Mouse (Mus musculus): ENCODE results near the gene Pdgfc. TPM values are rescaled to one million over a fixed set of nuclear protein-coding genes. Genes with fewer than 3 reads are reported as not detected.

Gene Pdgfc
- total RNA-seq, 2 experiments from 2014 or later, result 19.8 to 21.3 TPM

GRCm38 (mm10) chr3:81149109-81149521, 112.9 kb downstream of the Pdgfc start:
- DNase-seq (ENCODE audit: low spot score in 2 of 2), result no peak

GRCm38 (mm10) chr3:81150228-81150627, 114.0 kb downstream of the Pdgfc start:
- no peak for DNase-seq (ENCODE audit: low spot score in 2 of 2)

- DNase-seq (ENCODE audit: low spot score in 2 of 2), result no peak
Observed at GRCm38 (mm10) chr3:81154420-81154819, 118.2 kb downstream of the Pdgfc start.

- DNase-seq (ENCODE audit: low spot score in 2 of 2), result no peak
Observed at GRCm38 (mm10) chr3:81160457-81161165, 124.4 kb downstream of the Pdgfc start.

- no peak for DNase-seq (ENCODE audit: low spot score in 2 of 2)
Observed at GRCm38 (mm10) chr3:81162129-81162528, 125.9 kb downstream of the Pdgfc start.

GRCm38 (mm10) chr3:81164091-81164490, 127.9 kb downstream of the Pdgfc start:
- no peak for DNase-seq (ENCODE audit: low spot score in 2 of 2)

- DNase-seq (ENCODE audit: low spot score in 2 of 2), result no peak
Observed at GRCm38 (mm10) chr3:81170073-81170809, 134.0 kb downstream of the Pdgfc start.

- no peak for DNase-seq (ENCODE audit: low spot score in 2 of 2)
Observed at GRCm38 (mm10) chr3:81174832-81175231, 138.6 kb downstream of the Pdgfc start.

GRCm38 (mm10) chr3:81181319-81182013, 145.2 kb downstream of the Pdgfc start:
- no peak for DNase-seq (ENCODE audit: low spot score in 2 of 2)

- no peak for DNase-seq (ENCODE audit: low spot score in 2 of 2)
Observed at GRCm38 (mm10) chr3:81196937-81197336, 160.7 kb downstream of the Pdgfc start.

- DNase-seq (ENCODE audit: low spot score in 2 of 2), result no peak
Observed at GRCm38 (mm10) chr3:81197644-81198043, 161.4 kb downstream of the Pdgfc start.

GRCm38 (mm10) chr3:81200647-81201046, 164.4 kb downstream of the Pdgfc start:
- no peak for DNase-seq (ENCODE audit: low spot score in 2 of 2)

- no peak for DNase-seq (ENCODE audit: low spot score in 2 of 2)
Observed at GRCm38 (mm10) chr3:81205201-81205600, 169.0 kb downstream of the Pdgfc start.

- DNase-seq (ENCODE audit: low spot score in 2 of 2), result no peak
Observed at GRCm38 (mm10) chr3:81208246-81208645, 172.0 kb downstream of the Pdgfc start.

- DNase-seq (ENCODE audit: low spot score in 2 of 2), result no peak
Observed at GRCm38 (mm10) chr3:81211147-81211546, 174.9 kb downstream of the Pdgfc start.

GRCm38 (mm10) chr3:81211666-81212065, 175.4 kb downstream of the Pdgfc start:
- DNase-seq (ENCODE audit: low spot score in 2 of 2), result no peak

GRCm38 (mm10) chr3:81215547-81216118, 179.4 kb downstream of the Pdgfc start:
- DNase-seq (ENCODE audit: low spot score in 2 of 2), result no peak

GRCm38 (mm10) chr3:81221682-81222081, 185.5 kb downstream of the Pdgfc start:
- no peak for DNase-seq (ENCODE audit: low spot score in 2 of 2)

- DNase-seq (ENCODE audit: low spot score in 2 of 2), result no peak
Observed at GRCm38 (mm10) chr3:81228344-81228743, 192.1 kb downstream of the Pdgfc start.

GRCm38 (mm10) chr3:81242697-81243590, 206.7 kb downstream of the Pdgfc start:
- DNase-seq (ENCODE audit: low spot score in 2 of 2), result no peak

- no peak for DNase-seq (ENCODE audit: low spot score in 2 of 2)
Observed at GRCm38 (mm10) chr3:81243591-81243990, 207.4 kb downstream of the Pdgfc start.

Data from adrenal gland, postnatal 4 days (tissue).